Mouse (Mus musculus) neural tube, embryonic 14.5 days (tissue): ENCODE results near the gene Pip4k2a. TPM values are rescaled to one million over a fixed set of nuclear protein-coding genes. Genes with fewer than 3 reads are reported as not detected.

ENCODE experiments used
- ATAC-seq: fragments of 200-750 bp; cut with Nextera tagmentation; 2 replicates; pipeline ENCODE4 v1.8.0; 2017; ENCODE audit warnings: low read depth, mild to moderate bottlenecking, moderate TSS enrichment, moderate library complexity
- H3K27ac ChIP-seq: fragments of 300-500 bp; sonication (generic); 2 replicates; pipeline ENCODE4 v1.5.1; 2014; ENCODE audit warnings: low read depth, mild to moderate bottlenecking, control low read depth, low read length, moderate library complexity, mixed read lengths
- H3K27me3 ChIP-seq: fragments of 300-500 bp; sonication (generic); 2 replicates; pipeline ENCODE4 v1.6.1; 2014; ENCODE audit warnings: low read length; ENCODE audit not compliant: control insufficient read depth, insufficient read depth
- H3K36me3 ChIP-seq: fragments of 300-500 bp; sonication (generic); 2 replicates; pipeline ENCODE4 v1.6.1; 2014; ENCODE audit warnings: low read length, mixed read lengths; ENCODE audit not compliant: control insufficient read depth, insufficient read depth
- H3K4me1 ChIP-seq: fragments of 300-500 bp; sonication (generic); 2 replicates; pipeline ENCODE4 v1.6.1; 2014; ENCODE audit warnings: low read length; ENCODE audit not compliant: control insufficient read depth, insufficient read depth
- H3K4me2 ChIP-seq: fragments of 300-500 bp; sonication (generic); 2 replicates; pipeline ENCODE4 v1.6.1; 2014; ENCODE audit warnings: mild to moderate bottlenecking, low read depth, low read length, control low read depth
- H3K4me3 ChIP-seq: fragments of 300-500 bp; sonication (generic); 2 replicates; pipeline ENCODE4 v1.5.1; 2014; ENCODE audit warnings: low read depth, low read length, control low read depth, mixed read lengths
- H3K9ac ChIP-seq: fragments of 300-500 bp; sonication (generic); replicated peaks from 2 replicates; pipeline ENCODE4 v1.6.1; 2014; ENCODE audit warnings: low read depth, mild to moderate bottlenecking, control low read depth, low read length, mixed read lengths
- H3K9me3 ChIP-seq: fragments of 300-500 bp; sonication (generic); 2 replicates; pipeline ENCODE4 v1.6.1; 2016; ENCODE audit warnings: low read length; ENCODE audit not compliant: control insufficient read depth
- WGBS: fragments of 180-500 bp; shearing (Covaris S2); extraction: QIAGEN DNeasy Blood & Tissue Kit; methylation state at CpG from one replicate; pipeline ENCODE4 v1.1.7; 2014; 5-methylcytosine and 5-hydroxymethylcytosine counted together
- polyA plus RNA-seq: library from polyadenylated mRNA; unstranded; fragments of >200 nt; fragmentation: Nextera tagmentation; extraction: Ambion mirVana; gene quantifications from 2 replicates; pipeline ENCODE4 v1.2.1, GENCODE M21; 2014

The Pip4k2a gene
- polyA plus RNA-seq, 1 experiment from 2014 or later, result 12.5 TPM

DNA sequence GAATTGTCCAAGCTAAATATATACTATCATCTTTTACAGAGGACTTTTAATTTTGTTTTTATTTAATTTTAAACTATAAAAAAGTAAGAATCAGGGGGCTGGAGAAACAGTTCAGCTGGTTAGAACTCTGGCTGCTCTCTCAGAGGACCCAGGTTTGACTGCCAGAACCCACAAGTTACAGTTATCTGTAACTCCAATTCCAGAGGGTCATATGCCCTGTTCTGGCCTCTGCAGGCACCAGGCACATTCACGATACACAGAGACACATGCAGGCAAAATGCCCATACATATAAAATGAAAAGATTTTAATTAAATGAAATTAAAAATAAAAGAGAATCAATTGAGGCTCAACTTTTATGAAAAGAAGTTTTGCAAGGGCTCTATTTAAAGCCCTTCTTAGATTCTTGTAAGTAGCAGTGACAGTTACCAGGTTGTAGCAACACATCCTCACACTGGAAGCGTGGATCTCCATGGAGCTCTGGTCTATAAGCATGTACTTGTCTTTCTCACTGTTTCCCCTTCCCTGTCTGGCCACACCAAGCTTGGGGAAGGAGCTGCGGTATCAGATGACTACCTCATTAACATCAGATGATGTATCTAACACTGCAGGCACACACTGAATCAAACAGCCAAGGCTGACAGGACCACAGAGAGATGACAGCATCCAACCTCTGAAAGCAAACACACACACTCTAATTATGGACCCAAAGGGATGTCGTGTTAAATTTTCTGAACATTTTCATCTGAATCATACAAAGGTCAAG, 22.9 kb downstream of the Pip4k2a start:
- H3K4me1 ChIP-seq, result 0 out of 2 replicates have a peak, but pooled peaks cover 4% of the 10 kb centered on the region
- H3K4me3 ChIP-seq, result no peak overlapping the region
- 68% methylated on average over 4 of the region's 4 CpGs for WGBS
- no peaks in the 10 kb centered on the region for H3K9me3 ChIP-seq
- no peaks in the 10 kb centered on the region for H3K36me3 ChIP-seq
- H3K9ac ChIP-seq, result no peak overlapping the region
- ATAC-seq, result no peak
- no peaks in the 10 kb centered on the region for H3K27me3 ChIP-seq
- H3K27ac ChIP-seq, result no peak overlapping the region
- no peak overlapping the region for H3K4me2 ChIP-seq

DNA sequence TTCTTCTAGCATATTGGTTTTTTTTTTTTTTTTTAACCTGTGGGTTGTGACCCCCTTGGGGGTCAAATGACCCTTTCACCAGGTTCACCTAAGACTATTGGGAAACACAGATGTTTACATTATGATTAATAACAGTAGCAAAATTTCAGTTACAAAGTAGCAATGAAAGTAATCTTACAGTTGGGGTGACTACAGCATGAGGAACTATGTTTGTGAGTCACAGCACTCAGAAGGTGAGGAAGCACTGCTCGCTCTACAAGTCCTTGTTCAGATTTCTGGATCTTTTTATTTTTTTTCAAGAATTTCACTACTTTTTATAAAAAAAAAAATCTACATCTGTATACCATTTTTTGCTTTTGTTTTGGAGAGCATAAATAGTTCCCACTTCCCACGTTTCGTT, 26.4 kb downstream of the Pip4k2a start:
- no peaks in the 10 kb centered on the region for H3K9me3 ChIP-seq
- no peaks in the 10 kb centered on the region for H3K4me1 ChIP-seq
- H3K4me3 ChIP-seq, result no peak overlapping the region
- 86% methylated on average over 3 of the region's 3 CpGs for WGBS
- no peak overlapping the region for H3K27ac ChIP-seq
- ATAC-seq, result no peak
- H3K9ac ChIP-seq, result no peak overlapping the region
- no peak overlapping the region for H3K4me2 ChIP-seq
- no peaks in the 10 kb centered on the region for H3K27me3 ChIP-seq
- H3K36me3 ChIP-seq, result no peaks in the 10 kb centered on the region

DNA sequence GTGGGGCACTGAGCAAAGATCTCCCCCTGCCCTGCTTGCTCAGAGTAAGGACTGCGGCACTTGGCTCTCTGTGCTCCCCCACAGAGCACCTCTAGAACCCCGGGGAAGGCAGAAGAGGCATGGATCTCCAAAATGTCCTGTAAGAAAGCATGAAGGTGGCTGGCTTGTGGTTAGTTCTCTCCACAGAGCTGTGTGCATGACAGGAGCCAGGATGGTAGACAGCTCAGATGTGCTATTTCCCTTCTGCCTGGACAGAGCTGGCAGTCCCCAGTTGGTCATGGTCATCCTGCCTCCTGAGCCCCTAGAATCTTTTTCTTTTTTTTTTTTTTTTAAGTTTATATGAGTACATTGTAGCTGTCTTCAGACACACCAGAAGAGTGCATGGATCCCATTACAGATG, 27.5 kb downstream of the Pip4k2a start:
- H3K4me3 ChIP-seq, result no peak overlapping the region
- no peaks in the 10 kb centered on the region for H3K27me3 ChIP-seq
- H3K36me3 ChIP-seq, result no peaks in the 10 kb centered on the region
- no peak overlapping the region for H3K9ac ChIP-seq
- H3K4me1 ChIP-seq, result no peaks in the 10 kb centered on the region
- no peak for ATAC-seq
- no peak overlapping the region for H3K27ac ChIP-seq
- no peak overlapping the region for H3K4me2 ChIP-seq
- H3K9me3 ChIP-seq, result no peaks in the 10 kb centered on the region
- 90% methylated on average over 2 of the region's 2 CpGs for WGBS

DNA sequence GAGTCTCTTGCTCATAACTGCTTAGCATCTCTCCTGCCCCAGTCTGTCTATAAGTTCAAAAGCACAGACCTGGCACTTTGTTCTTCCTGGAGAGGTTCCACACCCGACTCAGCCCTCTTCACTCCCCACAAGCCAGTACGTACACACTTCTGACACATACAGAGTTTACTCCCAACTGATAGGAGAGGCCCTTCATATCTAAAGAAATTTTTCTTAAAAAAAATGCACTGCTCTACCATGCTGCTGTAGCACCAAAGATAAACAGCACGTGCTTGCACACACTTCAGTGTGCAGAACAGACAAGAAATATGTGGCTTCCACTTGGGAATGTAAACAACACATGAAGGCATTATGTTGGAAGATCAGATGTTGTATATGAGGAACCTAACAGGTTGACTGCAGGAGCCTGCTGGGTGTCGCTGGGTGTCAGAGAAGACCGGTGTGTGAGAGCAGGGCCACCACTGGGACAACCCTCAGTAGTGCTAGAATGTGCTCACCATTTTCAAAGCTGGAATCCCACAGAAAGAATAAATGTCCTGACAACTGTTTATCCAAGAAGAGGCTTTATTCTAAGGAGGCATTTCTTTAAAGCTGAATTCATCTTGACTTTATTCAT, 28.8 kb downstream of the Pip4k2a start:
- WGBS, result 84% methylated on average over 5 of the region's 5 CpGs
- no peaks in the 10 kb centered on the region for H3K9me3 ChIP-seq
- no peak overlapping the region for H3K4me3 ChIP-seq
- ATAC-seq, result no peak
- H3K27me3 ChIP-seq, result no peaks in the 10 kb centered on the region
- no peaks in the 10 kb centered on the region for H3K4me1 ChIP-seq
- no peaks in the 10 kb centered on the region for H3K36me3 ChIP-seq
- H3K9ac ChIP-seq, result no peak overlapping the region
- H3K27ac ChIP-seq, result no peak overlapping the region
- H3K4me2 ChIP-seq, result no peak overlapping the region

DNA sequence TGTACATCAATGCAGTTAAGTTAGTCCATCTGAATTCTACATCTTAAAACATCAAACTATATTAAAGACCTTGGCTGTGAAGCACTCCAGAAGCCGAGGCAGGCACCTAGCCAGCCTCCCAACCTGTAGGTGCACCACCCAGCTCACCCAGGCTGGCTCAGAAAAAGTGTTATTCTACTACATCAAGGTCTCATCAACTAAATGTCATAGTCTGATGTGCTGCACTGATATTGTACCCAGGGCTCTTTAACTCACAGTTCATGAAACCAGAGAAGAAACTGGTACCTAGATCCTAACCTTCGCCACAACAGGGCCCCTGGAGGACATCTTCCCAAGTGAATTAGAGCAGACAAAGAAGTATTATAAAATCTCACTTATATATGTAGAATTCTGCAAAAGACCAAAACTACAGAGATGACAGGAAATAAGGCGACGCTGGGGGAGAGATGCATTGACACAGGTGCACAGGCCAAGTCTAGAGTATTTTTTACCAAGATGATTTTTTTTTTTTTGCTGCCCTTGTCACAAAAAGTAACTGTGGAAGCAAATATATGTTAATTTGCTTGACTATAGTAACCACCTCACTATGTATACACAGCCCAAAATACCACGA, 30.4 kb downstream of the Pip4k2a start:
- ATAC-seq, result no peak
- H3K9me3 ChIP-seq, result no peaks in the 10 kb centered on the region
- no peak overlapping the region for H3K27ac ChIP-seq
- no peak overlapping the region for H3K4me3 ChIP-seq
- no peak overlapping the region for H3K9ac ChIP-seq
- no peak overlapping the region for H3K4me2 ChIP-seq
- 94% methylated on average over 5 of the region's 5 CpGs for WGBS
- H3K27me3 ChIP-seq, result no peaks in the 10 kb centered on the region
- H3K4me1 ChIP-seq, result no peaks in the 10 kb centered on the region
- no peaks in the 10 kb centered on the region for H3K36me3 ChIP-seq

DNA sequence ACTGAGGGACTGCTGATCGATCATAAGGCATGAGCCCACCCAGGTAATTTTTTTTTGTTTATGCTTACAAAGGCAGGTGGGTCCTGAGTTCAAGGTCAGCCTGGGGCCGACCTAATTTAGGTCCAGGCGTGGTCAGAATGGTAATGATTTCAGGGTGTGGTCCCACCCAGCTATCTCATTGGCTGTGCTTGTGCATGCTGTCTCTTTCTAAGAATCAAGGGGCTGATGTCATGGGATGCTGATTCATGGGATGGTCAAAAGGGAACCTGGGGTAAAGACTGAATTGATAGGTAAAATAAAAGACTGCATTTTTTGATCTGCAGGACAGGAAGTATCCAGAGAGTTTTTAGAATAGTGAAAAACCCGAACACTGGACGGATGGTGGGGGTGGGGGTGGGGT, 31.4 kb downstream of the Pip4k2a start:
- no peaks in the 10 kb centered on the region for H3K27me3 ChIP-seq
- WGBS, result 87% methylated on average over 5 of the region's 5 CpGs
- no peak overlapping the region for H3K9ac ChIP-seq
- no peaks in the 10 kb centered on the region for H3K4me1 ChIP-seq
- H3K4me3 ChIP-seq, result no peak overlapping the region
- no peak for ATAC-seq
- H3K27ac ChIP-seq, result no peak overlapping the region
- no peaks in the 10 kb centered on the region for H3K9me3 ChIP-seq
- H3K36me3 ChIP-seq, result no peaks in the 10 kb centered on the region
- H3K4me2 ChIP-seq, result no peak overlapping the region

DNA sequence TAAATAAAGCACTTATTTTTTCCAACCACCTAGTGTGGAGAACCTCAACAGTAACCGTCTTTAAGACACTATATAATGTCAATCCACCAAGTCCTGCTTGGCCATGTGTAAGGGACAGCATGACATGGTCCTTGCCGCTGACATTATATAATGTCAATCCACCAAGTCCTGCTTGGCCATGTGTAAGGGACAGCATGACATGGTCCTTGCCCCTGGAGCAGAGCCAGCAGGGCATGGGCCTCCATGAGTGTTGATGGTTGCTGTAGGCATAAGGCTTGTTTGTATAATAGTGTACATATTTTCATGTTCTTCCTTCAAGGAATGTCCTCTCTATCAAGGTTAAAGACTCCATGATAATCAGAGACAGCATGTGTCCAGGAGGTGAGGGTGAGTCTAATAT, 32.0 kb downstream of the Pip4k2a start:
- Histone ChIP-seq H3K4me2 (no peak overlapping the region), H3K27me3 (no peaks in the 10 kb centered on the region), H3K9ac (no peak overlapping the region), H3K4me1 (0 out of 2 replicates have a peak, but pooled peaks cover under 1% of the 10 kb centered on the region), H3K36me3 (no peaks in the 10 kb centered on the region), H3K9me3 (no peaks in the 10 kb centered on the region), H3K27ac (no peak overlapping the region), H3K4me3 (no peak overlapping the region)
- 95% methylated on average over 2 of the region's 2 CpGs for WGBS
- no peak for ATAC-seq

DNA sequence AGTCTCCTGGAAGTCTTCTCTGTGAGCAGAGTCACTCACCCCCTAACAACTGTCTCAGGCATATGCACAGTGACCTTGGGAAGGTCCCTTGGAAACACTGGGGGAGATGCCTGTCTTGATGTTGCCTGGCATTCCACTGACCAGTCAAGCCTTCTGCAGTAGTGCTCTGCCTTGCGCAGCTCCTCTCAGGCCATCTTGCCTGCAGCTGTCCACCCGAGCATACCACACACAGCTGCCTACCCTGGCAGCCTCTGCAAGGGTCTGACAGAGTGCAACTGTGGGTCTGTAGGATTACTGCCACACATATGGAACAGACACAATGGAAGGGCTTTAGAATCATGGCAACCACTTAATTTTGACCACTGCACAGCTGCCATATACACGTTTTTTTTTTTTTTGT, 32.8 kb downstream of the Pip4k2a start:
- Histone ChIP-seq H3K9me3 (no peaks in the 10 kb centered on the region), H3K27me3 (no peaks in the 10 kb centered on the region), H3K27ac (no peak overlapping the region), H3K4me1 (0 out of 2 replicates have a peak, but pooled peaks cover 6% of the 10 kb centered on the region), H3K4me3 (no peak overlapping the region), H3K4me2 (no peak overlapping the region), H3K36me3 (no peaks in the 10 kb centered on the region), H3K9ac (no peak overlapping the region)
- no peak for ATAC-seq
- WGBS, result 85% methylated on average over 3 of the region's 3 CpGs
